In the genomic region with DNA sequence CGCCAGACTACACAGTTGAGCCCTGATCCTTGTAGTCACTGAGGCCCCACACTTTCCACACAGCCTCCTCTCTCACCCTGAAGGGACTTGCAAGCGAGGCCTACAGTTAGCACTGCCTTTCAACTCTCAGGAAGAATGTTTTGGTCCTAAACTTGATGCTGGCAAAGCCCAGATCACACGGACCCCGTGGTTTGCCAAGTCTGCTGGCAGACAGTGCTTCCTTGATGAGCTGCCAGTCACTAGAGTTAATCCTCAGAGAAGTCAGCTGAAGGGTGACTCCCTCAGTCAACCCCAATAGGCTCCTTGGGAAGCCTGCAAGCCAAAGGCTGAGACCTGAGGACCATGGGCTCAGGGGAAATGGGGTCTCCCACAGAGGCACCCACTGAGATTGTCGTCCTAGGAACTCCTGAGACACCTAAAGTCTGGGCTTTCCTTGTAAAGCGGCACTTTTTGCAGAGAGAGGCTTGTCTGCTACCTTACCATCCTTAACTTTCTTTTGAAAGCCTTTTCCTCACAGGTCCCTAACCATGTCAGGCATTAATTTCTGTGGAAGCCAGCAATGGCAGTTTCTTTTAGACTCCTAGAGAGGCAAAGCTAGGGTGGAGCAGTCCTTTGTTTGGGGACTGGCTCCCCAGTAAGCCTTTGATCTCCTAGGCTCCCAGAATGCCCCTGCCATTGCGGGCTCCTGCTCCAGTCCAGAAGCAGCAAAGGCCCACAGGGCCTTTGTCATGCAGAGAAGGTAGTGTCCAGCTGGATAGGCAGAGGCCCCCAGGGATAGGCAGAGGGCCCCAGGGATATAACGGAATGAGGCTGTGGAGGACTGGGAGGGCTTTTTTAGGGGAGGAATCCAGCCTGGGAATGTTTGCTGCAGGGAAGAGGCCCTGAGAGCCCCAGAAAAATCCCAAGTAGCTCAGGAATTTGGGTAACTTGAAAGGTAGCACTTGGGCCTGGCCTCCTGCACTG, we compare ENCODE assay signal across 8 mouse cellular contexts. TPM values are rescaled to one million over a fixed set of nuclear protein-coding genes. Genes with fewer than 3 reads are reported as not detected.
DNase-seq lines count a peak whose midpoint lies in the region; ATAC-seq lines count a peak whose summit lies in the region.

No protein-coding gene starts in this region.

- ATAC-seq in limb, embryonic 13.5 days (ENCODE audit: low FRiP score, low read depth) = peak; percentile 71

- H3K4me3 ChIP-seq in limb, embryonic 13.5 days = no peak overlapping the region

- H3K4me2 ChIP-seq in limb, embryonic 13.5 days (replicated peaks) = no peak overlapping the region

- H3K27me3 ChIP-seq in limb, embryonic 13.5 days = no peaks in the 10 kb centered on the region

- peak; percentile 29 for DNase-seq in kidney, adult 18-20 months
- DNase-seq in kidney, adult 11 months = no peak
- peak; percentile 88 for DNase-seq in adipocyte (ENCODE audit: low spot score)
- peak; percentile 39 for DNase-seq in gastrocnemius, postnatal 10 days
- DNase-seq in thymus, adult 18-20 months = no peak
- no peak for DNase-seq in thymus, postnatal 10 days (ENCODE audit: low spot score in 2 of 2)
- DNase-seq in thymus, postnatal 25 days = no peak

- peak overlapping the region; percentile 45; the same call in 1 of the 2 replicates for H3K27ac ChIP-seq in limb, embryonic 13.5 days

- peaks cover 25% of the 10 kb centered on the region for H3K36me3 ChIP-seq in limb, embryonic 13.5 days

- WGBS in limb, embryonic 13.5 days = 52% methylated on average over 8 of the region's 8 CpGs

- no peak overlapping the region for H3K9ac ChIP-seq in limb, embryonic 13.5 days

- no peaks in the 10 kb centered on the region for H3K9me3 ChIP-seq in limb, embryonic 13.5 days

- peaks cover 14% of the 10 kb centered on the region for H3K4me1 ChIP-seq in limb, embryonic 13.5 days

RNA-seq across cellular contexts. Expression of a gene that starts 44.4 kb away (rescaled TPM):
- 10 to 100 TPM; 11.5 to 12.1 TPM for total RNA-seq in gastrocnemius, postnatal 10 days (2021)
- 8.0 and 9.3 TPM in 2 replicates for polyA plus RNA-seq in limb, embryonic 13.5 days (2015; fragmentation: Nextera tagmentation; extraction: Ambion mirVana)

Comparison
In these comparisons a context has a peak if more than half of its experiments do, and no peak if none do; other contexts are left out.
1. DNase-seq: peak in kidney, adult 18-20 months (single experiment), adipocyte (single experiment) and gastrocnemius, postnatal 10 days (single experiment); none in kidney, adult 11 months (single experiment), thymus, adult 18-20 months (0 of 2), thymus, postnatal 10 days (0 of 2) and thymus, postnatal 25 days (single experiment).